Mouse (Mus musculus) limb, embryonic 11.5 days (tissue): ENCODE data around the gene Dpyd. TPM values are rescaled to one million over a fixed set of nuclear protein-coding genes. Genes with fewer than 3 reads are reported as not detected.

Source experiments
- ATAC-seq: fragments of 200-750 bp; cut with Nextera tagmentation; 2 replicates; pipeline ENCODE4 v1.8.0; 2017; ENCODE audit warnings: low read depth; ENCODE audit not compliant: insufficient number of reproducible peaks, low FRiP score, low TSS enrichment
- DNase-seq: peaks from one replicate; pipeline ENCODE4 v3.0.0-alpha.2; 2015; ENCODE audit warnings: low spot score
- H3K27ac ChIP-seq: fragments of 300-500 bp; sonication (generic); replicated peaks from 2 replicates; pipeline ENCODE4 v1.5.1; 2014; ENCODE audit warnings: low read depth, mild to moderate bottlenecking, low read length
- H3K27me3 ChIP-seq: fragments of 300-500 bp; sonication (generic); 2 replicates; pipeline ENCODE4 v1.6.1; 2014; ENCODE audit warnings: mild to moderate bottlenecking, low read length, mixed read lengths; ENCODE audit not compliant: control insufficient read depth, insufficient read depth
- H3K36me3 ChIP-seq: fragments of 300-500 bp; sonication (generic); 2 replicates; pipeline ENCODE4 v1.6.1; 2014; ENCODE audit warnings: mild to moderate bottlenecking, low read length, moderate library complexity, mixed read lengths; ENCODE audit not compliant: control insufficient read depth, insufficient read depth
- H3K4me1 ChIP-seq: fragments of 300-500 bp; sonication (generic); 2 replicates; pipeline ENCODE4 v1.6.1; 2014; ENCODE audit warnings: low read length, mixed read lengths; ENCODE audit not compliant: control insufficient read depth, insufficient read depth
- H3K4me2 ChIP-seq: fragments of 300-500 bp; sonication (generic); 2 replicates; pipeline ENCODE4 v1.6.1; 2014; ENCODE audit warnings: low read depth, mild to moderate bottlenecking, moderate library complexity; ENCODE audit not compliant: severe bottlenecking
- H3K4me3 ChIP-seq: fragments of 300-500 bp; sonication (generic); 2 replicates; pipeline ENCODE4 v1.5.1; 2014; ENCODE audit warnings: low read depth, low read length
- H3K9ac ChIP-seq: fragments of 300-500 bp; sonication (generic); 2 replicates; pipeline ENCODE4 v1.6.1; 2014; ENCODE audit warnings: mild to moderate bottlenecking, low read length
- H3K9me3 ChIP-seq: fragments of 300-500 bp; sonication (generic); 2 replicates; pipeline ENCODE4 v1.6.1; 2016; ENCODE audit warnings: low read length; ENCODE audit not compliant: control insufficient read depth
- WGBS: fragments of 180-500 bp; shearing (Covaris S2); extraction: QIAGEN DNeasy Blood & Tissue Kit; methylation state at CpG from one replicate; pipeline ENCODE4 v1.1.7; 2014; 5-methylcytosine and 5-hydroxymethylcytosine counted together
- polyA plus RNA-seq: library from polyadenylated mRNA; unstranded; fragments of >200 nt; fragmentation: Nextera tagmentation; extraction: Ambion mirVana; gene quantifications from 2 replicates; pipeline ENCODE4 v1.2.1, GENCODE M21; 2014

Dpyd gene
- polyA plus RNA-seq, 1 experiment from 2014 or later, result 7.4 TPM

DNA sequence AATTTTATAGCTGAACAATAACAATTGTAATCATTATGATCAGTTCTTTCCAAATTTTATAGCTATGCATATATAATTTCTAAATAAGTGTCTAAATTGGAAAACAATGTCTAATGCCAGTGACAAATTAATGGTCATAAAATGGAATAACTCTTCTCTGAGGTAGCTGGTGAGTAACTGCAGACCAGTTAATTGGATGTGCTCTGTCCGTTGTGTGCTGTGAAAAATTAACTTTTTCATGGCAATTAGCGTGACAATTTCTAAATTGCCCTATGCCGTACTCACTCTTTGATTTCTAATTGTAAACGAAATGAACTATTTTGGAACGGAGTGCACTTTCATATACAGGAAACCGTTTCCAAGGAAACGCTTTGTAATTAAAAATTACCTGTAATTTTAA is 869.8 kb downstream of the Dpyd start:
- H3K4me1 ChIP-seq, result no peaks in the 10 kb centered on the region
- WGBS, result 73% methylated on average over 7 of the region's 7 CpGs
- no peaks in the 10 kb centered on the region for H3K27me3 ChIP-seq
- ATAC-seq (no peak), DNase-seq (no peak)
- H3K9ac ChIP-seq, result no peak overlapping the region
- no peak overlapping the region for H3K27ac ChIP-seq
- no peak overlapping the region for H3K4me3 ChIP-seq
- H3K4me2 ChIP-seq, result no peak overlapping the region
- H3K9me3 ChIP-seq, result no peaks in the 10 kb centered on the region
- H3K36me3 ChIP-seq, result no peaks in the 10 kb centered on the region

DNA sequence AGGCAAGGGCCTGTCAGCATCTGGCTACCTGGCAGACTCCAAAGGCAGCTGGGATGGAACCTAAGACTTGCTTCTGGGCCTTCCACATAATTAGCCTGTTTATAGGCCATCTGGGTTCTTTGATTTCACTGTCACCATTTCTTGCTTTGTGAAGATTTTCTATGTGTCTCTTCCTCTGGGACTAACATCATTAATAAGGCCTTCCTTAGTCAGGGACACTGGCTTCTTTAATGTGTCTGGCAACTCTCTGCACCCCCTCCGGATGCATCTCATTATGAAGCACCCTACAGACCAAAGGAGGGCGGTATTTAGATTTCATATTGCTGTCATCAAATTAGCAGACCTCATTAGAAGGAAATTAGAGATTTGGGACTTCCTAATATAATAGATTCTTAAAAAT is 885.6 kb downstream of the Dpyd start:
- WGBS, result 76% methylated on average over 2 of the region's 2 CpGs
- no peak overlapping the region for H3K4me2 ChIP-seq
- H3K4me1 ChIP-seq, result no peaks in the 10 kb centered on the region
- no peak overlapping the region for H3K27ac ChIP-seq
- H3K36me3 ChIP-seq, result no peaks in the 10 kb centered on the region
- DNase-seq (no peak), ATAC-seq (no peak)
- H3K9ac ChIP-seq, result no peak overlapping the region
- H3K4me3 ChIP-seq, result no peak overlapping the region
- H3K9me3 ChIP-seq, result no peaks in the 10 kb centered on the region
- H3K27me3 ChIP-seq, result no peaks in the 10 kb centered on the region

DNA sequence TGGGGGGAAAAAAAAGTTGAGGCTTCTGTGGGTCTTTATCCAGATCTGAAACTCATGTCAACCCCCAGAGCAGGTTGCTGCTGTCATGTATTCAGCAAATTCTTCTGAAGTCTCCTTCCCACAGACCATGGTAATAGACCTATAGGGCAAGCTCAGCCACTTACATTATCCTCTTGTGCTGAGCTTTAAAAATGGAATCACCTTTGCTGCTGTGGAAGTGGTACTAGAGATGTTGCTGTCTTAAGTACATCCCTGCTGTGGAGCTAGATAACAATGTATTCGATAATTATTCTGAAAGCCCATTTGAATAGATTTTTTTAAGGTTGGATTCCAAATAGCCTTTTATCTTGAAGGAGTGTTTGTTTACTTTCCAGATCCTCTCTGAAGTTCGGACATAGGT is 902.1 kb downstream of the Dpyd start:
- no peak overlapping the region for H3K27ac ChIP-seq
- H3K36me3 ChIP-seq, result no peaks in the 10 kb centered on the region
- no peaks in the 10 kb centered on the region for H3K4me1 ChIP-seq
- 81% methylated on average over 2 of the region's 2 CpGs for WGBS
- no peak for ATAC-seq
- no peaks in the 10 kb centered on the region for H3K9me3 ChIP-seq
- no peak overlapping the region for H3K4me3 ChIP-seq
- no peaks in the 10 kb centered on the region for H3K27me3 ChIP-seq
- DNase-seq, result no peak
- H3K4me2 ChIP-seq, result no peak overlapping the region
- no peak overlapping the region for H3K9ac ChIP-seq

DNA sequence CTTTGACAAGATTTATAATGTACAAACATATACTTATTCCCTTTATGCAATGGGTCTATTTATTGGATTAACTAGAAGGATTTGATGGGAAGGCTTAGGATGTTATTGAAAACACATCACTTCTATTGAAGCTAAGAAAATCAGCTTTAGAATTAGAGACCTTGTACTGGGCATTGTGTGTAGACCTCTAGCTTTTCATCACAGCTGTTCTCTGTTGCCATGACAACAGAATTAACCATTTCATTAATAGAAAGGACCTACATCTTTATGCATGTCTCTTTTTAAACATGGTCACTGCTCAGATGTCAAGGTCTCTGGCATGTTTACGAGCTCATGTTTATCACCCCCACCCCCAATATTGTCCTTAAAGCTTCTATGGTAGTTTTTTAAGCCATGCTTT is 902.5 kb downstream of the Dpyd start:
- ATAC-seq (no peak), DNase-seq (no peak)
- H3K27ac ChIP-seq, result no peak overlapping the region
- H3K9me3 ChIP-seq, result no peaks in the 10 kb centered on the region
- no peak overlapping the region for H3K4me2 ChIP-seq
- H3K36me3 ChIP-seq, result no peaks in the 10 kb centered on the region
- no peaks in the 10 kb centered on the region for H3K4me1 ChIP-seq
- WGBS, result 78% methylated on average over 1 of the region's 1 CpGs
- H3K4me3 ChIP-seq, result no peak overlapping the region
- H3K27me3 ChIP-seq, result no peaks in the 10 kb centered on the region
- H3K9ac ChIP-seq, result no peak overlapping the region

DNA sequence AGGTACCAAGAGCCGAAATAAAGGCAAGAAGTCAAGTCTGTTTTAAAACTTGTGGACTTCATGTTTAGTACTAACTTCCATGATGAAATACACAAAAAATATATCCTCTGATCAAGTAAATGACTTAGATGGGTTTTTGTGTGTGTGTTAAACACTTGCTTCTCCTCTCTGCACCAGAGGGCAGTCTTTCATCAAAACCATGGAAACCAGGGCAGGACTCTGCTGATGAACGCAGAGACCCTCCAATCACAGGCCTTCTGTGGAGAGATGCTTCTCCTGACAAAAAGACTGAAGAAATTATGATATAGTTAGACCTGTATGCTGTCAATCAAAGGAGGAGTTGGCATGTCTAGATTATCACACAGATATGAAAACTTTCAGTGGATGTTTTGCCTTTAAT is 905.8 kb downstream of the Dpyd start:
- H3K27ac ChIP-seq, result no peak overlapping the region

More for the DNA sequence above, 905.8 kb downstream of the Dpyd start:
- Histone ChIP-seq H3K9me3 (no peaks in the 10 kb centered on the region), H3K4me2 (no peak overlapping the region), H3K36me3 (no peaks in the 10 kb centered on the region), H3K4me3 (no peak overlapping the region), H3K4me1 (no peaks in the 10 kb centered on the region), H3K9ac (no peak overlapping the region), H3K27me3 (no peaks in the 10 kb centered on the region)
- DNase-seq, result no peak
- WGBS, result 81% methylated on average over 2 of the region's 2 CpGs
- ATAC-seq, result no peak
